Comparison of ENCODE assay signal across 9 mouse cellular contexts in the genomic region with DNA sequence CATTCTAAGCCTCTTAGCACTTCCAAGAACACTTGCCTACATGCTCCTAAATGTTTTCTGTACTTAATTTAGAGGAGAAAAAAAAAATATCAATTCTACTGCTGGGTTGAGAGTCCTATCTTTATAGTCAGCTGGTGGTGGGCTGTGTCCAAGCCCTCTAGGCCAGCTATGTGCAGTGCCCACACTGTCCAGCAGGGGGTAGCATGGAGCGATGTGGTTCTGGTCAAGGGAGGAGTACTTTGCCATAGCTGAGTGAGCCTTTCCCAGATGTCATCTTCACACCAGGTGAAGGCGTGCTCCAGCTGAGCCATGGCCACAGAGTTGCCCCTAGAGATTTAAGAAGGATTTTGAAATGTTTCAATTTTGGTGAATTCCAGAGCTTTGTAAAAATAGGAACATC. TPM values are rescaled to one million over a fixed set of nuclear protein-coding genes. Genes with fewer than 3 reads are reported as not detected.
DNase-seq lines count a peak whose midpoint lies in the region; ATAC-seq lines count a peak whose summit lies in the region.
"Had no signal": no experiment of that assay in that cellular context is flagged by ENCODE, and none has a peak within 500 bp of the region (broad histone marks: within the 10 kb centered on the region; RNA-seq: fewer than 3 reads in every experiment).

No protein-coding gene starts in this region.

- 52% methylated on average over 2 of the region's 2 CpGs for WGBS in midbrain, embryonic 10.5 days
- WGBS in midbrain, embryonic 16.5 days, result 47% methylated on average over 2 of the region's 2 CpGs
- WGBS in hindbrain, embryonic 12.5 days, result 41% methylated on average over 2 of the region's 2 CpGs

- no peak overlapping the region for H3K27ac ChIP-seq in midbrain, embryonic 10.5 days (replicated peaks)
- H3K27ac ChIP-seq in midbrain, embryonic 16.5 days (ENCODE audit: low read length), result no peak overlapping the region
- no peak overlapping the region for H3K27ac ChIP-seq in hindbrain, embryonic 12.5 days
- H3K27ac ChIP-seq: midbrain, embryonic 12.5 days had no signal

- peak; percentile 64 for DNase-seq in midbrain, embryonic 10.5 days (ENCODE audit: low spot score)
- peak; percentile 56 for DNase-seq in adipocyte (ENCODE audit: low spot score)
- DNase-seq in embryo, embryonic 10.5 days (ENCODE audit: low spot score), result peak; percentile 77
- peak; percentile 21 for DNase-seq in heart, postnatal 25 days (ENCODE audit: low spot score)
- DNase-seq in lung, postnatal 10 days, result peak; percentile 82
- DNase-seq in spleen, postnatal 10 days (ENCODE audit: low spot score in 2 of 2), result peak; percentile 79 to 84

- no peak overlapping the region for H3K4me3 ChIP-seq in midbrain, embryonic 10.5 days
- no peak overlapping the region for H3K4me3 ChIP-seq in midbrain, embryonic 16.5 days (ENCODE audit: low read depth, low read length)
- H3K4me3 ChIP-seq in hindbrain, embryonic 12.5 days, result no peak overlapping the region
- H3K4me3 ChIP-seq: midbrain, embryonic 12.5 days had no signal

- H3K4me1 ChIP-seq in midbrain, embryonic 10.5 days, result peaks cover 10% of the 10 kb centered on the region
- no peaks in the 10 kb centered on the region for H3K4me1 ChIP-seq in midbrain, embryonic 16.5 days (ENCODE audit: control insufficient read depth, insufficient read depth, low read length)
- no peaks in the 10 kb centered on the region for H3K4me1 ChIP-seq in hindbrain, embryonic 12.5 days
- H3K4me1 ChIP-seq: midbrain, embryonic 12.5 days had no signal

- H3K4me2 ChIP-seq in midbrain, embryonic 16.5 days (ENCODE audit: low read length), result no peak overlapping the region
- H3K4me2 ChIP-seq in hindbrain, embryonic 12.5 days (replicated peaks), result no peak overlapping the region
- H3K4me2 ChIP-seq: midbrain, embryonic 12.5 days had no signal

- H3K9ac ChIP-seq in midbrain, embryonic 16.5 days (ENCODE audit: low read depth, low read length), result no peak overlapping the region
- no peak overlapping the region for H3K9ac ChIP-seq in hindbrain, embryonic 12.5 days
- H3K9ac ChIP-seq: midbrain, embryonic 12.5 days had no signal

- H3K36me3 ChIP-seq in midbrain, embryonic 10.5 days, result peaks cover 58% of the 10 kb centered on the region
- H3K36me3 ChIP-seq in midbrain, embryonic 16.5 days (ENCODE audit: control insufficient read depth, insufficient read depth, low read length), result peaks cover 20% of the 10 kb centered on the region
- H3K36me3 ChIP-seq in hindbrain, embryonic 12.5 days, result peaks cover 19% of the 10 kb centered on the region; the same call in 1 of the 2 replicates

- H3K9me3 ChIP-seq in midbrain, embryonic 10.5 days (replicated peaks), result no peaks in the 10 kb centered on the region
- no peaks in the 10 kb centered on the region for H3K9me3 ChIP-seq in midbrain, embryonic 16.5 days (replicated peaks; ENCODE audit: control insufficient read depth, low read length, poor library complexity, severe bottlenecking)
- no peaks in the 10 kb centered on the region for H3K9me3 ChIP-seq in hindbrain, embryonic 12.5 days (replicated peaks)
- H3K9me3 ChIP-seq: midbrain, embryonic 12.5 days had no signal

- no peak for ATAC-seq in midbrain, embryonic 16.5 days
- no peak for ATAC-seq in hindbrain, embryonic 12.5 days (ENCODE audit: low FRiP score)

- H3K27me3 ChIP-seq in midbrain, embryonic 10.5 days (ENCODE audit: low read depth, poor library complexity, severe bottlenecking), result no peaks in the 10 kb centered on the region
- H3K27me3 ChIP-seq in midbrain, embryonic 16.5 days (ENCODE audit: control insufficient read depth, insufficient read depth, low read depth, low read length), result no peaks in the 10 kb centered on the region
- no peaks in the 10 kb centered on the region for H3K27me3 ChIP-seq in hindbrain, embryonic 12.5 days
- H3K27me3 ChIP-seq: midbrain, embryonic 12.5 days had no signal

- intact Hi-C loops in heart, postnatal 25 days (cut with DNase I), result loop anchor here (5.0 kb wide), 2 partner anchors 42 to 98 kb away; no protein-coding TSS in a partner anchor

RNA-seq across cellular contexts. Expression of a gene that starts 21.7 kb away (rescaled TPM):
- 22.2 and 29.7 TPM in 2 replicates for polyA plus RNA-seq in midbrain, embryonic 10.5 days (2016; fragmentation: Nextera tagmentation; extraction: Ambion mirVana)
- polyA plus RNA-seq in midbrain, embryonic 16.5 days (2015; fragmentation: Nextera tagmentation; extraction: Ambion mirVana), result 64.2 and 71.4 TPM in 2 replicates
- 10 to 100 TPM; 42.5 to 44.2 TPM for total RNA-seq in heart, postnatal 25 days (2021)
- 54.4 and 62.3 TPM in 2 replicates for polyA plus RNA-seq in hindbrain, embryonic 12.5 days (2016; fragmentation: Nextera tagmentation; extraction: Ambion mirVana)

RNA-seq across cellular contexts. Expression of a gene that starts 30.9 kb away (rescaled TPM):
- 13.9 and 16.7 TPM in 2 replicates for polyA plus RNA-seq in midbrain, embryonic 10.5 days (2016; fragmentation: Nextera tagmentation; extraction: Ambion mirVana)
- 6.6 and 6.8 TPM in 2 replicates for polyA plus RNA-seq in midbrain, embryonic 16.5 days (2015; fragmentation: Nextera tagmentation; extraction: Ambion mirVana)
- 10 to 100 TPM; 11.8 to 13.9 TPM for total RNA-seq in heart, postnatal 25 days (2021)
- 20.2 and 22.5 TPM in 2 replicates for polyA plus RNA-seq in hindbrain, embryonic 12.5 days (2016; fragmentation: Nextera tagmentation; extraction: Ambion mirVana)

Comparison
In these comparisons a context has a peak if more than half of its experiments do, and no peak if none do; other contexts are left out.
1. DNase-seq: peak in every context shown above with its lines; median percentile 82 in lung, postnatal 10 days; 82 in spleen, postnatal 10 days; 77 in embryo, embryonic 10.5 days; 64 in midbrain, embryonic 10.5 days; 56 in adipocyte; 21 in heart, postnatal 25 days.